Mouse (Mus musculus) heart, embryonic 13.5 days (tissue): Measurements from ENCODE around the gene Arid3a. TPM values are rescaled to one million over a fixed set of nuclear protein-coding genes. Genes with fewer than 3 reads are reported as not detected.

Experiments used
- ATAC-seq: fragments of 200-750 bp; cut with Nextera tagmentation; 2 replicates; pipeline ENCODE4 v1.8.0; 2017; ENCODE audit warnings: moderate TSS enrichment; ENCODE audit not compliant: insufficient number of reproducible peaks, low FRiP score, low TSS enrichment; ENCODE audit errors: extremely low read depth
- H3K27ac ChIP-seq: fragments of 300-500 bp; sonication (generic); replicated peaks from 2 replicates; pipeline ENCODE4 v1.5.1; 2015; ENCODE audit warnings: moderate library complexity, mild to moderate bottlenecking, inconsistent platforms
- H3K27me3 ChIP-seq: fragments of 300-500 bp; sonication (generic); replicated peaks from 2 replicates; pipeline ENCODE4 v1.6.1; 2015; ENCODE audit warnings: mild to moderate bottlenecking, inconsistent platforms
- H3K36me3 ChIP-seq: fragments of 300-500 bp; sonication (generic); 2 replicates; pipeline ENCODE4 v1.6.1; 2015; ENCODE audit warnings: mild to moderate bottlenecking, inconsistent platforms
- H3K4me1 ChIP-seq: fragments of 300-500 bp; sonication (generic); 2 replicates; pipeline ENCODE4 v1.6.1; 2015; ENCODE audit warnings: inconsistent platforms
- H3K4me2 ChIP-seq: fragments of 300-500 bp; sonication (generic); 2 replicates; pipeline ENCODE4 v1.6.1; 2015; ENCODE audit warnings: inconsistent platforms, mild to moderate bottlenecking, moderate library complexity
- H3K4me3 ChIP-seq: fragments of 300-500 bp; sonication (generic); 2 replicates; pipeline ENCODE4 v1.5.1; 2015; ENCODE audit warnings: moderate library complexity, mild to moderate bottlenecking, inconsistent platforms
- H3K9ac ChIP-seq: fragments of 300-500 bp; sonication (generic); 2 replicates; pipeline ENCODE4 v1.6.1; 2015; ENCODE audit warnings: inconsistent platforms, mild to moderate bottlenecking, moderate library complexity
- H3K9me3 ChIP-seq: fragments of 300-500 bp; sonication (generic); 2 replicates; pipeline ENCODE4 v1.6.1; 2016; ENCODE audit warnings: inconsistent platforms
- WGBS: fragments of 180-500 bp; shearing (Covaris S2); methylation state at CpG from one replicate; pipeline ENCODE4 v1.1.7; 2015; ENCODE audit warnings: mixed read lengths; 5-methylcytosine and 5-hydroxymethylcytosine counted together
- polyA plus RNA-seq: library from polyadenylated mRNA; unstranded; fragments of >200 nt; fragmentation: Nextera tagmentation; extraction: Ambion mirVana; gene quantifications from 2 replicates; pipeline ENCODE4 v1.2.1, GENCODE M21; 2015

Gene Arid3a
- polyA plus RNA-seq, 1 experiment from 2014 or later = 4.2 TPM

GRCm38 (mm10) chr10:79919251-79919849 lies 7.5 kb upstream of the Arid3a start:
- H3K9ac ChIP-seq = peak overlapping the region; percentile 26; the same call in 1 of the 2 replicates

GRCm38 (mm10) chr10:79920056-79920890 lies 6.6 kb upstream of the Arid3a start:
- Histone ChIP-seq H3K9me3 (no peaks in the 10 kb centered on the region), H3K27me3 (peaks cover 70% of the 10 kb centered on the region), H3K4me2 (peak overlapping the region; percentile 68), H3K9ac (no peak overlapping the region), H3K4me3 (peak overlapping the region; percentile 45), H3K27ac (no peak overlapping the region), H3K36me3 (no peaks in the 10 kb centered on the region), H3K4me1 (peaks cover 46% of the 10 kb centered on the region)
- WGBS = 21% methylated on average over 26 of the region's 26 CpGs
- no peak for ATAC-seq

More at GRCm38 (mm10) chr10:79919251-79919849, 7.5 kb upstream of the Arid3a start:
- no peak overlapping the region for H3K27ac ChIP-seq
- ATAC-seq = no peak
- H3K4me3 ChIP-seq = peak overlapping the region; percentile 67
- H3K4me1 ChIP-seq = peaks cover 55% of the 10 kb centered on the region
- peak overlapping the region; percentile 60 for H3K4me2 ChIP-seq
- 4% methylated on average over 21 of the region's 21 CpGs for WGBS
- H3K9me3 ChIP-seq = no peaks in the 10 kb centered on the region
- no peaks in the 10 kb centered on the region for H3K36me3 ChIP-seq
- peaks cover 70% of the 10 kb centered on the region for H3K27me3 ChIP-seq

- H3K27me3 ChIP-seq = peaks cover 70% of the 10 kb centered on the region
- peak within 1 kb of the TSS; percentile 45 for H3K4me3 ChIP-seq
- H3K36me3 ChIP-seq = no peaks in the 10 kb centered on the region
- peak within 1 kb of the TSS; percentile 68 for H3K4me2 ChIP-seq
- WGBS = 7% methylated on average over 35 of the region's 41 CpGs
- H3K9me3 ChIP-seq = no peaks in the 10 kb centered on the region
- no peak within 1 kb of the TSS for H3K27ac ChIP-seq
- H3K4me1 ChIP-seq = peaks cover 46% of the 10 kb centered on the region
- H3K9ac ChIP-seq = peak within 1 kb of the TSS; percentile 68
- no peak for ATAC-seq
Observed at GRCm38 (mm10) chr10:79920958-79921535, 5.8 kb upstream of the Arid3a start, which contains the start of gene R3hdm4. Gene R3hdm4 (minus strand): TSS chr10:79921208.

GRCm38 (mm10) chr10:79921572-79921971 lies 5.3 kb upstream of the Arid3a start:
- no peak for ATAC-seq

GRCm38 (mm10) chr10:79924998-79925784 lies 1.7 kb upstream of the Arid3a start:
- peak overlapping the region; percentile 97 for H3K9ac ChIP-seq
- no peaks in the 10 kb centered on the region for H3K36me3 ChIP-seq
- H3K4me2 ChIP-seq = peak overlapping the region; percentile 92
- H3K9me3 ChIP-seq = no peaks in the 10 kb centered on the region
- H3K4me3 ChIP-seq = peak overlapping the region; percentile 97
- 11% methylated on average over 29 of the region's 29 CpGs for WGBS
- peaks cover 41% of the 10 kb centered on the region for H3K27me3 ChIP-seq
- ATAC-seq = no peak
- H3K4me1 ChIP-seq = peaks cover 46% of the 10 kb centered on the region
- H3K27ac ChIP-seq = peak overlapping the region; percentile 97

More at GRCm38 (mm10) chr10:79921572-79921971, 5.3 kb upstream of the Arid3a start:
- Histone ChIP-seq H3K4me3 (peak overlapping the region; percentile 45), H3K36me3 (no peaks in the 10 kb centered on the region), H3K27ac (no peak overlapping the region), H3K9ac (peak overlapping the region; percentile 68), H3K4me1 (peaks cover 47% of the 10 kb centered on the region), H3K9me3 (no peaks in the 10 kb centered on the region), H3K27me3 (peaks cover 70% of the 10 kb centered on the region), H3K4me2 (peak overlapping the region; percentile 68)
- WGBS = 1% methylated on average over 34 of the region's 34 CpGs

- Histone ChIP-seq H3K9me3 (no peaks in the 10 kb centered on the region), H3K27me3 (peaks cover 33% of the 10 kb centered on the region), H3K4me2 (peak overlapping the region; percentile 92), H3K27ac (peak overlapping the region; percentile 97), H3K36me3 (peaks cover 6% of the 10 kb centered on the region), H3K9ac (peak overlapping the region; percentile 97), H3K4me1 (peaks cover 46% of the 10 kb centered on the region), H3K4me3 (peak overlapping the region; percentile 97)
- no peak for ATAC-seq
- 8% methylated on average over 14 of the region's 15 CpGs for WGBS
Observed at GRCm38 (mm10) chr10:79925785-79926490, 905 bp upstream of the Arid3a start.

GRCm38 (mm10) chr10:79927324-79928029 lies 634 bp downstream of the Arid3a start:
- Histone ChIP-seq H3K4me1 (peaks cover 52% of the 10 kb centered on the region), H3K27me3 (peaks cover 18% of the 10 kb centered on the region), H3K9ac (peak overlapping the region; percentile 97), H3K4me2 (peak overlapping the region; percentile 92), H3K9me3 (no peaks in the 10 kb centered on the region), H3K36me3 (peaks cover 21% of the 10 kb centered on the region), H3K4me3 (peak overlapping the region; percentile 97), H3K27ac (peak overlapping the region; percentile 97)
- ATAC-seq = peak; percentile 51; the same call in 1 of the 2 replicates
- under 1% methylated on average over 54 of the region's 54 CpGs for WGBS

- peak overlapping the region; percentile 92 for H3K4me2 ChIP-seq
- H3K36me3 ChIP-seq = peaks cover 28% of the 10 kb centered on the region
- under 1% methylated on average over 28 of the region's 29 CpGs for WGBS
- no peaks in the 10 kb centered on the region for H3K9me3 ChIP-seq
- no peak for ATAC-seq
- H3K27ac ChIP-seq = peak overlapping the region; percentile 97
- H3K9ac ChIP-seq = peak overlapping the region; percentile 97
- peaks cover 59% of the 10 kb centered on the region for H3K4me1 ChIP-seq
- H3K27me3 ChIP-seq = peaks cover 11% of the 10 kb centered on the region
- peak overlapping the region; percentile 97 for H3K4me3 ChIP-seq
Observed at GRCm38 (mm10) chr10:79928030-79928694, 1.3 kb downstream of the Arid3a start.

- Histone ChIP-seq H3K9ac (peak overlapping the region; percentile 97), H3K9me3 (no peaks in the 10 kb centered on the region), H3K4me1 (peaks cover 68% of the 10 kb centered on the region), H3K27ac (peak overlapping the region; percentile 97), H3K4me3 (peak overlapping the region; percentile 97), H3K27me3 (peaks cover 2% of the 10 kb centered on the region), H3K4me2 (peak overlapping the region; percentile 92), H3K36me3 (peaks cover 35% of the 10 kb centered on the region)
- no peak for ATAC-seq
- WGBS = 13% methylated on average over 9 of the region's 9 CpGs
Observed at GRCm38 (mm10) chr10:79928907-79929701, 2.3 kb downstream of the Arid3a start.
